Mouse (Mus musculus) forebrain, embryonic 12.5 days (tissue): ENCODE results near the gene Grhpr. TPM values are rescaled to one million over a fixed set of nuclear protein-coding genes. Genes with fewer than 3 reads are reported as not detected.
A peak's percentile ranks its signal among the peaks of the same experiment; 100 is the strongest.
"Not testable (repeated sequence)": the region's sequence is repeated elsewhere in the genome, so short reads cannot be mapped to it uniquely, and the experiment has no call there.

Experiments
- ATAC-seq: fragments of 200-750 bp; cut with Nextera tagmentation; 2 replicates; pipeline ENCODE4 v1.8.0; 2017; ENCODE audit warnings: moderate TSS enrichment; ENCODE audit not compliant: low FRiP score
- H3K27ac ChIP-seq: fragments of 300-500 bp; sonication (generic); 2 replicates; pipeline ENCODE4 v1.5.1; 2016; ENCODE audit warnings: mild to moderate bottlenecking
- H3K27me3 ChIP-seq: fragments of 300-500 bp; sonication (generic); 2 replicates; pipeline ENCODE4 v1.6.1; 2016; ENCODE audit warnings: mild to moderate bottlenecking
- H3K36me3 ChIP-seq: fragments of 300-500 bp; sonication (generic); replicated peaks from 2 replicates; pipeline ENCODE4 v1.6.1; 2016; ENCODE audit warnings: mild to moderate bottlenecking
- H3K4me1 ChIP-seq: fragments of 300-500 bp; sonication (generic); 2 replicates; pipeline ENCODE4 v1.6.1; 2016
- H3K4me2 ChIP-seq: fragments of 300-500 bp; sonication (generic); 2 replicates; pipeline ENCODE4 v1.6.1; 2016; ENCODE audit warnings: mild to moderate bottlenecking, moderate library complexity
- H3K4me3 ChIP-seq: fragments of 300-500 bp; sonication (generic); replicated peaks from 2 replicates; pipeline ENCODE4 v1.5.1; 2016; ENCODE audit warnings: mild to moderate bottlenecking
- H3K9ac ChIP-seq: fragments of 300-500 bp; sonication (generic); 2 replicates; pipeline ENCODE4 v1.6.1; 2016; ENCODE audit warnings: mild to moderate bottlenecking
- H3K9me3 ChIP-seq: fragments of 300-500 bp; sonication (generic); 2 replicates; pipeline ENCODE4 v1.6.1; 2016
- WGBS: fragments of 180-500 bp; shearing (Covaris S2); methylation state at CpG from one replicate; pipeline ENCODE4 v1.1.7; 2016; 5-methylcytosine and 5-hydroxymethylcytosine counted together
- polyA plus RNA-seq: library from polyadenylated mRNA; unstranded; fragments of >200 nt; fragmentation: Nextera tagmentation; extraction: Ambion mirVana; gene quantifications from 2 replicates; pipeline ENCODE4 v1.2.1, GENCODE M21; 2016

The Grhpr gene
- polyA plus RNA-seq, 1 experiment from 2014 or later = 36.1 TPM

DNA sequence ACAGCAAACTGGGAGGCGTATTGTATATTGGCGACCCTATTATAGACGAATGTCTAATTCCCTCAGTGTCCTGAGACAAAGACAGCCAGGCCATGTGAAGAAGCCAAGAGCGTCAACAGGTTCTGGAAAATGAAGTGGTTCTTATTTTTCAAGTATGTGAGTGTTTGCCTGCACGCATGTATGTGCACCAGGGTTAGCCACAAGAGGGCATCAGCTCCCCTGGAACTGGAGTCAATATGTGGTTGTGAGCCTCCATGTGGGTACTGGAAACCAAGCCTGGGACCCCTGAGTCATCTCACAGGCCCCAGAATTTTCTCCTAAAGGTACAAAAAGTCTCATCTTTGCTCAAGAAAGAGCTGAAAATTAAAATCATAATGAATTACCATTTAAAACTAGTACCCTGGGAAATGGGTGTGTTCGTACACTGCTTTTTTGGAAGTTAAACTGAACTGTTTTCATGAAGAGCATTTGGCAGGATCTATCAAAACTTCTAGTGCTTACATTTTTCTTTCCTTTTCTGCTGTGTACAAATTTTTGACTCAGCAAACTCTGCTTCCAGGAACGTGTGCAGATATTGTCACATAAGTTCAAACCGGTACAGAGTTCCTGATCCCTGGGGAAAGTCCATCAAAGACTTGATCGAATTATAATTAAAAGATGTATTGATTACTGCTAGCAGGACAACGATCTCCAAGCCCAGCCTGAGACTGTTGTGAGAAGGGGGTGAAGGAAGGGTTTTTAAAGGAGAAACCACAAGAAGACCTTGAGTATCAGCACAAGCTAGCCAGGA, 4.1 kb upstream of the Grhpr start:
- 86% methylated on average over 10 of the region's 10 CpGs for WGBS
- no peak overlapping the region for H3K9ac ChIP-seq
- no peak for ATAC-seq
- H3K9me3 ChIP-seq = no peaks in the 10 kb centered on the region
- no peak overlapping the region for H3K27ac ChIP-seq
- H3K4me1 ChIP-seq = peaks cover 13% of the 10 kb centered on the region
- H3K27me3 ChIP-seq = no peaks in the 10 kb centered on the region
- H3K4me2 ChIP-seq = no peak overlapping the region
- H3K4me3 ChIP-seq = no peak overlapping the region
- H3K36me3 ChIP-seq = no peaks in the 10 kb centered on the region

GRCm38 (mm10) chr4:44978175-44978574, 3.0 kb upstream of the Grhpr start:
- no peak overlapping the region for H3K27ac ChIP-seq
- peaks cover 14% of the 10 kb centered on the region for H3K4me1 ChIP-seq
- no peaks in the 10 kb centered on the region for H3K36me3 ChIP-seq
- H3K9me3 ChIP-seq = no peaks in the 10 kb centered on the region
- no peaks in the 10 kb centered on the region for H3K27me3 ChIP-seq
- no peak for ATAC-seq
- H3K4me3 ChIP-seq = no peak overlapping the region
- H3K9ac ChIP-seq = no peak overlapping the region
- 85% methylated on average over 5 of the region's 5 CpGs for WGBS
- no peak overlapping the region for H3K4me2 ChIP-seq

GRCm38 (mm10) chr4:44979794-44980338, 1.3 kb upstream of the Grhpr start:
- H3K9ac ChIP-seq = no peak overlapping the region
- no peak overlapping the region for H3K4me2 ChIP-seq
- no peak for ATAC-seq
- 88% methylated on average over 7 of the region's 7 CpGs for WGBS
- 0 out of 2 replicates have a peak, but pooled peaks cover 5% of the 10 kb centered on the region for H3K36me3 ChIP-seq
- no peak overlapping the region for H3K27ac ChIP-seq
- no peaks in the 10 kb centered on the region for H3K27me3 ChIP-seq
- no peaks in the 10 kb centered on the region for H3K9me3 ChIP-seq
- peaks cover 14% of the 10 kb centered on the region for H3K4me1 ChIP-seq
- H3K4me3 ChIP-seq = no peak overlapping the region

- peaks cover 5% of the 10 kb centered on the region; the same call in 1 of the 2 replicates for H3K36me3 ChIP-seq
- peak overlapping the region; percentile 94 for H3K4me2 ChIP-seq
- H3K9me3 ChIP-seq = no peaks in the 10 kb centered on the region
- H3K9ac ChIP-seq = peak overlapping the region; percentile 81
- no peak for ATAC-seq
- no peaks in the 10 kb centered on the region for H3K27me3 ChIP-seq
- peak overlapping the region; percentile 73; the same call in 1 of the 2 replicates for H3K27ac ChIP-seq
- peaks cover 14% of the 10 kb centered on the region for H3K4me1 ChIP-seq
- 14% methylated on average over 5 of the region's 5 CpGs for WGBS
- H3K4me3 ChIP-seq = peak overlapping the region; percentile 72
Observed at GRCm38 (mm10) chr4:44981974-44982287, 736 bp downstream of the Grhpr start.

GRCm38 (mm10) chr4:44982440-44983130, 1.4 kb downstream of the Grhpr start:
- Histone ChIP-seq H3K9ac (no peak overlapping the region), H3K27me3 (no peaks in the 10 kb centered on the region), H3K4me3 (no peak overlapping the region), H3K4me1 (peaks cover 14% of the 10 kb centered on the region), H3K36me3 (peaks cover 8% of the 10 kb centered on the region), H3K27ac (no peak overlapping the region), H3K9me3 (no peaks in the 10 kb centered on the region), H3K4me2 (0 out of 2 replicates have a peak overlapping the region, but pooled peaks have one; percentile 94)
- WGBS = 72% methylated on average over 11 of the region's 11 CpGs
- ATAC-seq = no peak

GRCm38 (mm10) chr4:44983131-44983740, 2.0 kb downstream of the Grhpr start:
- Histone ChIP-seq H3K27ac (no peak overlapping the region), H3K4me1 (peaks cover 14% of the 10 kb centered on the region), H3K27me3 (no peaks in the 10 kb centered on the region), H3K36me3 (peaks cover 11% of the 10 kb centered on the region), H3K9me3 (no peaks in the 10 kb centered on the region), H3K9ac (no peak overlapping the region), H3K4me2 (no peak overlapping the region), H3K4me3 (no peak overlapping the region)
- WGBS = 92% methylated on average over 10 of the region's 10 CpGs
- no peak for ATAC-seq

DNA sequence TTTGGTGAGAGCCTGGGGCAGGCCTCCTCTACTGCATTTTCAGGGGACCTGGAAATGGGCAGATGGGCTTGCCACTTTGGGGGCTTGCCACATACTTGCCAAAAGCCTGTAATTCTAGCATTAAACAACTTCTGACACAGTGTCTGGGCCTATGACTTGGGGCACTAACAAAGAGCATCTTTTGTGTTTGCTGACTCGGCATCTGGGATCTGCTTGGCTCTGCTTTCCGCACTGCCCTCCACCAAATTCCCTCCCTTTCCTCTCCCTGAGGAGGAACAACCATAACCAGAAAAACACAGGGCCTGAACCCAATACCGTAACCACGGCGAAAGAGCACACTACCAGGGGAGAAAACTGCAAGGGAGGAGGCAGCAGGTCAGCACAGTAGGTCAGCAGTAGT, 9.4 kb downstream of the Grhpr start:
- no peak for ATAC-seq
- WGBS = 97% methylated on average over 5 of the region's 5 CpGs
- H3K36me3 ChIP-seq = peaks cover 61% of the 10 kb centered on the region
- H3K4me2 ChIP-seq = no peak overlapping the region
- H3K4me3 ChIP-seq = no peak overlapping the region
- H3K27me3 ChIP-seq = no peaks in the 10 kb centered on the region
- H3K9me3 ChIP-seq = no peaks in the 10 kb centered on the region
- H3K4me1 ChIP-seq = no peaks in the 10 kb centered on the region
- H3K9ac ChIP-seq = no peak overlapping the region
- no peak overlapping the region for H3K27ac ChIP-seq

DNA sequence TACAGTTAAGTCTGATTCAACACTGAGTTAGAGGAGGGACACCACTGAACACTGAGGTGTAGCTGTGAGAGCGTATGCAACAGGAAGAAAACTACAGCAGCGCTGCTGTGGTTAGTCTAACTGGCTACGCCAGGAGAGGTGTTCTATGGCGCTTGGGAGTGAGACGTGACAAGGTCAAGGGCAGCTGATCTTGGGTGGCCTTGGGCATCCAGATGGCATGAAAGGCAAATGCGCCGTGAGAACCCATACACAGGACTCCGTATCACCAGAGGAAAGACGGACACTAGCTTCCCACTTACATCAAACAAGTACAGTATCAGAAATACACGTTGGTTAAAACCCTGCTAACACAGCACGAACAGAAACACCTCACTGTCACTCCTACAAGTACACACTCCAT, 11.1 kb downstream of the Grhpr start:
- H3K4me3 ChIP-seq, H3K9me3 ChIP-seq, ATAC-seq, H3K27me3 ChIP-seq, H3K4me1 ChIP-seq, H3K9ac ChIP-seq, H3K4me2 ChIP-seq, H3K27ac ChIP-seq: not testable (repeated sequence)
- WGBS = 94% methylated on average over 11 of the region's 11 CpGs
- peaks cover 60% of the 10 kb centered on the region for H3K36me3 ChIP-seq

GRCm38 (mm10) chr4:44993179-44993578, 12.0 kb downstream of the Grhpr start:
- not testable (repeated sequence) for ATAC-seq, H3K27ac ChIP-seq, H3K4me1 ChIP-seq, H3K9ac ChIP-seq, H3K4me2 ChIP-seq, H3K4me3 ChIP-seq, H3K9me3 ChIP-seq, H3K27me3 ChIP-seq
- peaks cover 54% of the 10 kb centered on the region for H3K36me3 ChIP-seq
- WGBS = 94% methylated on average over 14 of the region's 14 CpGs

- no peaks in the 10 kb centered on the region for H3K9me3 ChIP-seq
- no peak overlapping the region for H3K27ac ChIP-seq
- no peak overlapping the region for H3K4me2 ChIP-seq
- peaks cover 54% of the 10 kb centered on the region for H3K36me3 ChIP-seq
- no peak overlapping the region for H3K9ac ChIP-seq
- 96% methylated on average over 9 of the region's 9 CpGs for WGBS
- no peak overlapping the region for H3K4me3 ChIP-seq
- peaks cover 6% of the 10 kb centered on the region; the same call in 1 of the 2 replicates for H3K4me1 ChIP-seq
- no peaks in the 10 kb centered on the region for H3K27me3 ChIP-seq
- ATAC-seq = no peak
Observed at GRCm38 (mm10) chr4:44993847-44994246, 12.7 kb downstream of the Grhpr start.

GRCm38 (mm10) chr4:44994776-44995175, 13.6 kb downstream of the Grhpr start:
- Histone ChIP-seq H3K9ac (no peak overlapping the region), H3K4me2 (no peak overlapping the region), H3K9me3 (no peaks in the 10 kb centered on the region), H3K27ac (no peak overlapping the region), H3K4me1 (peaks cover 6% of the 10 kb centered on the region; the same call in 1 of the 2 replicates), H3K36me3 (peaks cover 45% of the 10 kb centered on the region), H3K27me3 (no peaks in the 10 kb centered on the region), H3K4me3 (no peak overlapping the region)
- 85% methylated on average over 18 of the region's 18 CpGs for WGBS
- no peak for ATAC-seq

DNA sequence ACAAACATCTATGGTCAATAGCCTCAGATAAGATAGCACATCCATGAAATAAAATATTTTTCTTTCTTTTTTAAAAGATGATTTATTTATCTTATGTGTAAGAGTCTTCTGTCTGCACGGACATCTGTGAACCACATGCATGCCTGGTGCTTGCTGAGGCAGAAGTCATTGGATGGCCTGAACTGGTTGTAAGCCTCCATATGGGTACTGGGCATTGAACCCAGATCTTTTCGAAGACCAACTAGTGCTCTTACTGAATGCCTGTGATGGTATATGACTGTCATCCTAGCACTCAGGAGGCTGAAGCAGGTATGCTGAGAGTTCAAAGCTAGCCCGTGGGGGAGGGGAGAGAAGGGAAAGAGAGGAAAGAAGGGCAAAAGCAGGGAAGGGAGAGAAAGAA, 16.9 kb downstream of the Grhpr start:
- H3K9ac ChIP-seq = no peak overlapping the region
- peaks cover 6% of the 10 kb centered on the region; the same call in 1 of the 2 replicates for H3K4me1 ChIP-seq
- no peak overlapping the region for H3K4me3 ChIP-seq
- H3K27ac ChIP-seq = no peak overlapping the region
- H3K36me3 ChIP-seq = peaks cover 17% of the 10 kb centered on the region
- 69% methylated on average over 3 of the region's 3 CpGs for WGBS
- no peak for ATAC-seq
- H3K27me3 ChIP-seq = no peaks in the 10 kb centered on the region
- no peaks in the 10 kb centered on the region for H3K9me3 ChIP-seq
- H3K4me2 ChIP-seq = no peak overlapping the region
